Mouse (Mus musculus) lung, adult 2 months (tissue): ENCODE results near the gene Gm15013.

ENCODE experiments used
- CTCF ChIP-seq: fragments of 200-500 bp; IDR thresholded peaks from 2 replicates; pipeline ENCODE4 v1.5.1; 2011; ENCODE audit warnings: mild to moderate bottlenecking, low read length, control low read depth; ENCODE audit not compliant: insufficient read depth
- POLR2A ChIP-seq: fragments of 200-500 bp; IDR thresholded peaks from 2 replicates; pipeline ENCODE4 v1.6.1; 2011; ENCODE audit warnings: low read depth, mild to moderate bottlenecking, control low read depth, low read length, borderline replicate concordance; ENCODE audit errors: extremely low read depth

GRCm38 (mm10) chrX:139722350-139722749 is 8.1 kb upstream of the Gm15013 start:
- TF ChIP-seq CTCF (no peak), POLR2A (no peak)
